Mouse (Mus musculus) liver, embryonic 13.5 days (tissue): ENCODE measurements around the gene Rab27a. TPM values are rescaled to one million over a fixed set of nuclear protein-coding genes. Genes with fewer than 3 reads are reported as not detected.
A peak's percentile ranks its signal among the peaks of the same experiment; 100 is the strongest.
"Not testable (repeated sequence)": the region's sequence is repeated elsewhere in the genome, so short reads cannot be mapped to it uniquely, and the experiment has no call there.

Experiments
- ATAC-seq: fragments of 200-750 bp; cut with Nextera tagmentation; 2 replicates; pipeline ENCODE4 v1.8.0; 2017; ENCODE audit warnings: low read depth, mild to moderate bottlenecking, moderate number of reproducible peaks, moderate library complexity
- DNase-seq: peaks from one replicate; pipeline ENCODE4 v3.0.0; 2022
- H3K27ac ChIP-seq: fragments of 300-500 bp; sonication (generic); 2 replicates; pipeline ENCODE4 v1.5.1; 2015; ENCODE audit warnings: moderate library complexity, mild to moderate bottlenecking, inconsistent platforms
- H3K27me3 ChIP-seq: fragments of 300-500 bp; sonication (generic); 2 replicates; pipeline ENCODE4 v1.6.1; 2015; ENCODE audit warnings: mild to moderate bottlenecking, inconsistent platforms
- H3K36me3 ChIP-seq: fragments of 300-500 bp; sonication (generic); 2 replicates; pipeline ENCODE4 v1.6.1; 2015; ENCODE audit warnings: mild to moderate bottlenecking, inconsistent platforms
- H3K4me1 ChIP-seq: fragments of 300-500 bp; sonication (generic); replicated peaks from 2 replicates; pipeline ENCODE4 v1.6.1; 2015; ENCODE audit warnings: inconsistent platforms
- H3K4me2 ChIP-seq: fragments of 300-500 bp; sonication (generic); 2 replicates; pipeline ENCODE4 v1.6.1; 2015; ENCODE audit warnings: inconsistent platforms, mild to moderate bottlenecking, moderate library complexity
- H3K4me3 ChIP-seq: fragments of 300-500 bp; sonication (generic); replicated peaks from 2 replicates; pipeline ENCODE4 v1.5.1; 2015; ENCODE audit warnings: mild to moderate bottlenecking, inconsistent platforms
- H3K9ac ChIP-seq: fragments of 300-500 bp; sonication (generic); 2 replicates; pipeline ENCODE4 v1.6.1; 2015; ENCODE audit warnings: mild to moderate bottlenecking, inconsistent platforms
- H3K9me3 ChIP-seq: fragments of 300-500 bp; sonication (generic); replicated peaks from 2 replicates; pipeline ENCODE4 v1.6.1; 2016; ENCODE audit warnings: inconsistent platforms
- WGBS: fragments of 180-500 bp; shearing (Covaris S2); methylation state at CpG from one replicate; pipeline ENCODE4 v1.1.7; 2015; ENCODE audit not compliant: insufficient replicate concordance; 5-methylcytosine and 5-hydroxymethylcytosine counted together
- polyA plus RNA-seq: library from polyadenylated mRNA; unstranded; fragments of >200 nt; fragmentation: Nextera tagmentation; extraction: Ambion mirVana; gene quantifications from 2 replicates; pipeline ENCODE4 v1.2.1, GENCODE M21; 2015

Gene Rab27a
- polyA plus RNA-seq, 1 experiment from 2014 or later: 4.5 TPM

GRCm38 (mm10) chr9:73091747-73092146, 47.1 kb downstream of the Rab27a start:
- H3K9me3 ChIP-seq: no peaks in the 10 kb centered on the region
- H3K27me3 ChIP-seq: no peaks in the 10 kb centered on the region
- WGBS: 2% methylated on average over 1 of the region's 1 CpGs
- no peak overlapping the region for H3K4me2 ChIP-seq
- DNase-seq (no peak), ATAC-seq (no peak)
- H3K4me1 ChIP-seq: no peaks in the 10 kb centered on the region
- H3K9ac ChIP-seq: no peak overlapping the region
- H3K4me3 ChIP-seq: no peak overlapping the region
- H3K27ac ChIP-seq: no peak overlapping the region
- no peaks in the 10 kb centered on the region for H3K36me3 ChIP-seq

- no peak overlapping the region for H3K4me3 ChIP-seq
- DNase-seq: no peak
- H3K27me3 ChIP-seq: no peaks in the 10 kb centered on the region
- no peak for ATAC-seq
- H3K36me3 ChIP-seq: no peaks in the 10 kb centered on the region
- H3K9me3 ChIP-seq: no peaks in the 10 kb centered on the region
- no peak overlapping the region for H3K4me2 ChIP-seq
- 73% methylated on average over 17 of the region's 17 CpGs for WGBS
- no peak overlapping the region for H3K9ac ChIP-seq
- H3K4me1 ChIP-seq: no peaks in the 10 kb centered on the region
- no peak overlapping the region for H3K27ac ChIP-seq
These were observed 49.9 kb downstream of the Rab27a start for GRCm38 (mm10) chr9:73094580-73094979.

- H3K36me3 ChIP-seq: no peaks in the 10 kb centered on the region
- no peaks in the 10 kb centered on the region for H3K9me3 ChIP-seq
- H3K27ac ChIP-seq: no peak overlapping the region
- DNase-seq: no peak
- no peak for ATAC-seq
- no peak overlapping the region for H3K4me2 ChIP-seq
- H3K9ac ChIP-seq: no peak overlapping the region
- peaks cover 15% of the 10 kb centered on the region for H3K27me3 ChIP-seq
- no peaks in the 10 kb centered on the region for H3K4me1 ChIP-seq
- H3K4me3 ChIP-seq: no peak overlapping the region
- 60% methylated on average over 2 of the region's 2 CpGs for WGBS
These were observed 53.2 kb downstream of the Rab27a start for GRCm38 (mm10) chr9:73097898-73098297.

- Histone ChIP-seq H3K27ac (no peak within 1 kb of the TSS), H3K4me2 (no peak within 1 kb of the TSS), H3K9me3 (no peaks in the 10 kb centered on the region), H3K4me1 (peaks cover 8% of the 10 kb centered on the region; the same call in 1 of the 2 replicates), H3K9ac (no peak within 1 kb of the TSS), H3K27me3 (peaks cover 38% of the 10 kb centered on the region), H3K36me3 (no peaks in the 10 kb centered on the region), H3K4me3 (no peak within 1 kb of the TSS)
- WGBS: 74% methylated on average over 5 of the region's 5 CpGs
- DNase-seq (no peak), ATAC-seq (no peak)
These were observed 56.9 kb downstream of the Rab27a start, which contains the start of gene Khdc3 for GRCm38 (mm10) chr9:73101536-73101935. Gene Khdc3, plus strand, starts transcription at chr9:73101836.

GRCm38 (mm10) chr9:73102181-73102580, 57.5 kb downstream of the Rab27a start, which contains the start of gene Gm20509:
Gene Gm20509, plus strand, starts transcription at chr9:73102470.
- DNase-seq (no peak), ATAC-seq (no peak)
- peaks cover 38% of the 10 kb centered on the region for H3K27me3 ChIP-seq
- no peak within 1 kb of the TSS for H3K27ac ChIP-seq
- H3K4me2 ChIP-seq: peak within 1 kb of the TSS; percentile 72
- peak within 1 kb of the TSS; percentile 61 for H3K9ac ChIP-seq
- peak within 1 kb of the TSS; percentile 48 for H3K4me3 ChIP-seq
- 74% methylated on average over 4 of the region's 4 CpGs for WGBS
- H3K9me3 ChIP-seq: no peaks in the 10 kb centered on the region
- H3K36me3 ChIP-seq: no peaks in the 10 kb centered on the region
- H3K4me1 ChIP-seq: peaks cover 8% of the 10 kb centered on the region; the same call in 1 of the 2 replicates

- H3K36me3 ChIP-seq: no peaks in the 10 kb centered on the region
- no peak for ATAC-seq
- DNase-seq: no peak
- H3K4me2 ChIP-seq: peak overlapping the region; percentile 72
- peak overlapping the region; percentile 48 for H3K4me3 ChIP-seq
- peaks cover 38% of the 10 kb centered on the region for H3K27me3 ChIP-seq
- H3K27ac ChIP-seq: no peak overlapping the region
- peaks cover 8% of the 10 kb centered on the region; the same call in 1 of the 2 replicates for H3K4me1 ChIP-seq
- no peaks in the 10 kb centered on the region for H3K9me3 ChIP-seq
- 6% methylated on average over 60 of the region's 60 CpGs for WGBS
- H3K9ac ChIP-seq: peak overlapping the region; percentile 61
These were observed 58.7 kb downstream of the Rab27a start for GRCm38 (mm10) chr9:73103159-73103879.

GRCm38 (mm10) chr9:73103880-73104198, 59.2 kb downstream of the Rab27a start:
- WGBS: 27% methylated on average over 5 of the region's 5 CpGs
- H3K27me3 ChIP-seq: peaks cover 38% of the 10 kb centered on the region
- H3K9ac ChIP-seq: peak overlapping the region; percentile 61; the same call in 1 of the 2 replicates
- H3K4me2 ChIP-seq: peak overlapping the region; percentile 72
- H3K4me1 ChIP-seq: peaks cover 8% of the 10 kb centered on the region; the same call in 1 of the 2 replicates
- H3K9me3 ChIP-seq: no peaks in the 10 kb centered on the region
- H3K27ac ChIP-seq: no peak overlapping the region
- ATAC-seq (no peak), DNase-seq (no peak)
- peak overlapping the region; percentile 48 for H3K4me3 ChIP-seq
- no peaks in the 10 kb centered on the region for H3K36me3 ChIP-seq

- Histone ChIP-seq H3K27me3 (peaks cover 38% of the 10 kb centered on the region), H3K9ac (no peak overlapping the region), H3K4me2 (no peak overlapping the region), H3K36me3 (no peaks in the 10 kb centered on the region), H3K9me3 (no peaks in the 10 kb centered on the region), H3K27ac (no peak overlapping the region), H3K4me3 (no peak overlapping the region), H3K4me1 (peaks cover 8% of the 10 kb centered on the region; the same call in 1 of the 2 replicates)
- DNase-seq (no peak), ATAC-seq (no peak)
- WGBS: 34% methylated on average over 1 of the region's 1 CpGs
These were observed 60.5 kb downstream of the Rab27a start for GRCm38 (mm10) chr9:73105141-73105540.

- no peak for DNase-seq
- Histone ChIP-seq H3K4me3 (no peak overlapping the region), H3K9ac (no peak overlapping the region), H3K9me3 (no peaks in the 10 kb centered on the region), H3K27me3 (peaks cover 38% of the 10 kb centered on the region), H3K4me1 (peaks cover 8% of the 10 kb centered on the region; the same call in 1 of the 2 replicates), H3K4me2 (no peak overlapping the region), H3K27ac (no peak overlapping the region), H3K36me3 (no peaks in the 10 kb centered on the region)
- no peak for ATAC-seq
These were observed 61.1 kb downstream of the Rab27a start for GRCm38 (mm10) chr9:73105771-73106170.

GRCm38 (mm10) chr9:73112919-73113906, 68.6 kb downstream of the Rab27a start, which contains the start of gene Rsl24d1:
Gene Rsl24d1, plus strand, starts transcription at chr9:73113426.
- ATAC-seq: peak; percentile 95
- peaks cover 23% of the 10 kb centered on the region for H3K4me1 ChIP-seq
- H3K36me3 ChIP-seq: peaks cover 27% of the 10 kb centered on the region
- H3K4me2 ChIP-seq: peak within 1 kb of the TSS; percentile 78
- under 1% methylated on average over 64 of the region's 64 CpGs for WGBS
- peak within 1 kb of the TSS; percentile 88 for H3K9ac ChIP-seq
- H3K9me3 ChIP-seq: no peaks in the 10 kb centered on the region
- no peaks in the 10 kb centered on the region for H3K27me3 ChIP-seq
- peak within 1 kb of the TSS; percentile 67 for H3K27ac ChIP-seq
- DNase-seq: peak; percentile 77
- H3K4me3 ChIP-seq: peak within 1 kb of the TSS; percentile 92

- Histone ChIP-seq H3K36me3 (peaks cover 56% of the 10 kb centered on the region), H3K4me1 (peaks cover 23% of the 10 kb centered on the region)
- DNase-seq, H3K4me3 ChIP-seq, H3K9ac ChIP-seq, ATAC-seq, H3K27ac ChIP-seq, H3K27me3 ChIP-seq, H3K4me2 ChIP-seq, H3K9me3 ChIP-seq: not testable (repeated sequence)
- WGBS: 67% methylated on average over 5 of the region's 6 CpGs
These were observed 72.0 kb downstream of the Rab27a start for GRCm38 (mm10) chr9:73116704-73117103.
